Mouse (Mus musculus): ENCODE data around the gene Dync1li2. TPM values are rescaled to one million over a fixed set of nuclear protein-coding genes. Genes with fewer than 3 reads are reported as not detected.

Dync1li2 gene
- polyA plus RNA-seq, 1 experiment, result 15.6 TPM

- DNase-seq, result no peak
- peaks cover 10% of the 10 kb centered on the region for H3K4me1 ChIP-seq (replicated peaks; ENCODE audit: control insufficient read depth, insufficient read depth, low read length)
- no peak for TF ChIP-seq POLR2A (IDR thresholded peaks at IDR 0.05; ENCODE audit: control insufficient read depth, extremely low read depth, insufficient read depth, low read length, poor library complexity)
- no peak for TF ChIP-seq CTCF (IDR thresholded peaks at IDR 0.05; ENCODE audit: borderline replicate concordance, control insufficient read depth, extremely low read depth, insufficient read depth, low read length, poor library complexity)
These were observed 3.2 kb upstream of the Dync1li2 start for GRCm38 (mm10) chr8:104446016-104446415.

GRCm38 (mm10) chr8:104445248-104445647 lies 2.4 kb upstream of the Dync1li2 start:
- no peak overlapping the region for H3K27ac ChIP-seq (ENCODE audit: control insufficient read depth, insufficient read depth, low read length)
- DNase-seq, result no peak
- H3K4me3 ChIP-seq (ENCODE audit: control insufficient read depth, insufficient read depth, low read length), result no peak overlapping the region
- H3K4me1 ChIP-seq (replicated peaks; ENCODE audit: control insufficient read depth, insufficient read depth, low read length), result peaks cover 10% of the 10 kb centered on the region
- no peak for TF ChIP-seq POLR2A (IDR thresholded peaks at IDR 0.05; ENCODE audit: control insufficient read depth, extremely low read depth, insufficient read depth, low read length, poor library complexity)
- TF ChIP-seq CTCF (IDR thresholded peaks at IDR 0.05; ENCODE audit: borderline replicate concordance, control insufficient read depth, extremely low read depth, insufficient read depth, low read length, poor library complexity), result no peak
- no peaks in the 10 kb centered on the region for H3K27me3 ChIP-seq (ENCODE audit: control insufficient read depth, insufficient read depth, low read length)
- H3K36me3 ChIP-seq (ENCODE audit: control insufficient read depth, insufficient read depth, low read length), result peaks cover 2% of the 10 kb centered on the region; the same call in 1 of the 2 replicates
- 82% methylated on average over 6 of the region's 6 CpGs for WGBS

More at GRCm38 (mm10) chr8:104446016-104446415, 3.2 kb upstream of the Dync1li2 start:
- WGBS, result 92% methylated on average over 3 of the region's 3 CpGs
- H3K27ac ChIP-seq (ENCODE audit: control insufficient read depth, insufficient read depth, low read length), result no peak overlapping the region
- H3K27me3 ChIP-seq (ENCODE audit: control insufficient read depth, insufficient read depth, low read length), result no peaks in the 10 kb centered on the region
- no peak overlapping the region for H3K4me3 ChIP-seq (ENCODE audit: control insufficient read depth, insufficient read depth, low read length)
- no peaks in the 10 kb centered on the region for H3K36me3 ChIP-seq (ENCODE audit: control insufficient read depth, insufficient read depth, low read length)

DNA sequence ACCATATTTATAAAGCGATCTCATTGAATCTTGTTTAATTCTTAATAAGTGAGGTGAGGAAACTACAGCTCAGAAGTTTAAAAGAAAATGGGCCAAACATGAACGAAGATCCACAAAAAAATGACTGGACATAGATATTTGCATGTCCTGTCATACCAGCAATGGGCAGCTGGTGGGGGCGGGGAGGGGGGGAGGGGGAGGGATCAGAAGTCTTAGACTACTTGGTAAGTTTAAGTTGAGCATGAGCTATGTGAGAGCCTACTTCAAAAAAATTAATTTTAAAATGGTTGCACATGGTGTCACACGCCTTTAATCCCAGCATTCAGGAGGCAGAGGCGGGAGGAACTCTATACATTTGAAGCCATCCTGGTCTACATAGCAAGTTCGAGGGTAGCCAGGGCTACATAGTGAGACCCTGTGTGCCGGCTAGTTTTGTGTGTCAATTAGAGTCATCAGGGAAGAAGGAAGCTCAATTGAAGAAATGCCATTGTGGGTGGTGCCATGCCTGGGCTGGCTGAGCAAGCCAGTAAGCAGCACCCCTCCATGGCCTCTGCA lies 355 bp upstream of the Dync1li2 start:
- WGBS, result 68% methylated on average over 7 of the region's 7 CpGs
- Histone ChIP-seq H3K27ac (ENCODE audit: control insufficient read depth, insufficient read depth, low read length) (no peak overlapping the region), H3K4me3 (ENCODE audit: control insufficient read depth, insufficient read depth, low read length) (peak overlapping the region; percentile 96; the same call in 1 of the 2 replicates), H3K27me3 (ENCODE audit: control insufficient read depth, insufficient read depth, low read length) (no peaks in the 10 kb centered on the region), H3K36me3 (ENCODE audit: control insufficient read depth, insufficient read depth, low read length) (peaks cover 16% of the 10 kb centered on the region), H3K4me1 (replicated peaks; ENCODE audit: control insufficient read depth, insufficient read depth, low read length) (peaks cover 10% of the 10 kb centered on the region)
- no peak for DNase-seq
- TF ChIP-seq CTCF (IDR thresholded peaks at IDR 0.05; ENCODE audit: borderline replicate concordance, control insufficient read depth, extremely low read depth, insufficient read depth, low read length, poor library complexity) (no peak), POLR2A (IDR thresholded peaks at IDR 0.05; ENCODE audit: control insufficient read depth, extremely low read depth, insufficient read depth, low read length, poor library complexity) (no peak)

GRCm38 (mm10) chr8:104441613-104442012 lies 1.2 kb downstream of the Dync1li2 start:
- Histone ChIP-seq H3K36me3 (ENCODE audit: control insufficient read depth, insufficient read depth, low read length) (peaks cover 27% of the 10 kb centered on the region), H3K27ac (ENCODE audit: control insufficient read depth, insufficient read depth, low read length) (no peak overlapping the region), H3K27me3 (ENCODE audit: control insufficient read depth, insufficient read depth, low read length) (no peaks in the 10 kb centered on the region), H3K4me1 (replicated peaks; ENCODE audit: control insufficient read depth, insufficient read depth, low read length) (peaks cover 11% of the 10 kb centered on the region), H3K4me3 (ENCODE audit: control insufficient read depth, insufficient read depth, low read length) (peak overlapping the region; percentile 96; the same call in 1 of the 2 replicates)
- no peak for TF ChIP-seq POLR2A (IDR thresholded peaks at IDR 0.05; ENCODE audit: control insufficient read depth, extremely low read depth, insufficient read depth, low read length, poor library complexity)
- TF ChIP-seq CTCF (IDR thresholded peaks at IDR 0.05; ENCODE audit: borderline replicate concordance, control insufficient read depth, extremely low read depth, insufficient read depth, low read length, poor library complexity), result no peak
- DNase-seq, result no peak
- 67% methylated on average over 7 of the region's 7 CpGs for WGBS

DNA sequence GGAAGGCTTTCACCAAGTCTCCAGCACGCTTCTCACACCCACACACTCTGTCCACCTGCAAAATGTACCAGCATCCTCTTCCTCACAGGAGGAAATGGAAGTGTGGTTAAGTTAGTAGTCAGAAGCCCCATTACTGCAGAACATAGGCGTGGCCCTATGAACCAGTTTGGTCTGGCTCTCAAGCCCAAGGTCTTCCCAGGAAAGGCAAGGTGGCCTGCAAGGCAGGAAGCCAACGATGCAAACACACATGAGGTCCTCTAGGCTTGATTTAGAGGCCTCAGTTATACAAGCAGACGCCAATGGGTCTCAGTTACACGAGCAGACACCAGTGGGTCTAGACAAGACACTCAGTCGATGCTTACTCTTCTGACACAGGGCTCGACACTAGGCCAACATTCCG lies 3.4 kb downstream of the Dync1li2 start:
- H3K36me3 ChIP-seq (ENCODE audit: control insufficient read depth, insufficient read depth, low read length), result peaks cover 38% of the 10 kb centered on the region
- H3K27me3 ChIP-seq (ENCODE audit: control insufficient read depth, insufficient read depth, low read length), result no peaks in the 10 kb centered on the region
- TF ChIP-seq CTCF (IDR thresholded peaks at IDR 0.05; ENCODE audit: borderline replicate concordance, control insufficient read depth, extremely low read depth, insufficient read depth, low read length, poor library complexity), result no peak
- no peak for TF ChIP-seq POLR2A (IDR thresholded peaks at IDR 0.05; ENCODE audit: control insufficient read depth, extremely low read depth, insufficient read depth, low read length, poor library complexity)
- WGBS, result 87% methylated on average over 8 of the region's 8 CpGs
- no peak overlapping the region for H3K4me3 ChIP-seq (ENCODE audit: control insufficient read depth, insufficient read depth, low read length)
- no peak for DNase-seq
- no peak overlapping the region for H3K27ac ChIP-seq (ENCODE audit: control insufficient read depth, insufficient read depth, low read length)
- peaks cover 21% of the 10 kb centered on the region for H3K4me1 ChIP-seq (replicated peaks; ENCODE audit: control insufficient read depth, insufficient read depth, low read length)

- H3K36me3 ChIP-seq (ENCODE audit: control insufficient read depth, insufficient read depth, low read length), result peaks cover 44% of the 10 kb centered on the region
- WGBS, result 97% methylated on average over 13 of the region's 13 CpGs
- H3K27ac ChIP-seq (ENCODE audit: control insufficient read depth, insufficient read depth, low read length), result no peak overlapping the region
- no peak for DNase-seq
- TF ChIP-seq POLR2A (IDR thresholded peaks at IDR 0.05; ENCODE audit: control insufficient read depth, extremely low read depth, insufficient read depth, low read length, poor library complexity) (no peak), CTCF (IDR thresholded peaks at IDR 0.05; ENCODE audit: borderline replicate concordance, control insufficient read depth, extremely low read depth, insufficient read depth, low read length, poor library complexity) (no peak)
- H3K4me3 ChIP-seq (ENCODE audit: control insufficient read depth, insufficient read depth, low read length), result no peak overlapping the region
- no peaks in the 10 kb centered on the region for H3K27me3 ChIP-seq (ENCODE audit: control insufficient read depth, insufficient read depth, low read length)
- H3K4me1 ChIP-seq (replicated peaks; ENCODE audit: control insufficient read depth, insufficient read depth, low read length), result peaks cover 21% of the 10 kb centered on the region
These were observed 5.2 kb downstream of the Dync1li2 start for GRCm38 (mm10) chr8:104437494-104438135.
